Mouse (Mus musculus): Measurements from ENCODE around the gene Gm6176. TPM values are rescaled to one million over a fixed set of nuclear protein-coding genes. Genes with fewer than 3 reads are reported as not detected.

The Gm6176 gene
- total RNA-seq (2023), result not detected

DNA sequence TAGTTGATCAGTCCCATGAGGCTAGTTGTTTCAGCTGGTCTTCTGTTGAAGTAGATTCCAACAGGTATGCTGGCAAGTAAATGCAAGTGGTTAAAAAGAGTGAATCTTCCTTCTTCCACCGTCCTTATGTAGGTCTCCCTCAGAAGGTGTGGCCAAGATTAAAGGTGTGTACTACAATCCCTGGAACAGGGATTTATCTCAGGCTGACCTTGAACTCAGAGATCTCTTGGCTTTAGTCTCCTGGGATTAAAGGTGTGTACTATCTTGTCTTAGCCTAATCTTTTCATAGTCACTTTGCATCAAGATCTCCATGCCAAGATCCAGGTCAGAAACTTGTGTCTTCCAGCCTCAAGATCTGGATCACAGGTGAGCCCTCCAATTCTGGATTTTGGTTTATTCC, at the start of gene Gm6176:
TSS of gene Gm6176 (minus strand) at position 101 of the 400 bp plus-strand sequence.

DNA sequence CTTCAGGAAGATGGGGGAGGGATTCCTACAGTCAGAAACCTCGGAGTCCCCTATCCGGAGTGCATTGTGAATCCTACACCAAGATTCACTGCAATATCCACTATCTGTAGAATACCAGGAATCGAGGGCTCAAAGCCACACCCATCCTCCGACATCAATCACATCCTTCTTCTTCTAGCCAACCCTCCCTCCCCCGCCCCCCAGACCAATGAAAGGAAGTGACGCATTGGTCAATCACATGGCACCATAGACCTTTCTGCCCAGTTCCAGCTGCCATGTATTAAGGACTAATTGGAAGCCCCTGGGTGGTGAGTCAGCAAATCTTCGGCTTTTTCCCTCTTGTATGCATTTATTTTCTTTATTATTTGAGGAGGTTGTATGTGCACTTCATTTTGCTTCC, 12.7 kb upstream of the Gm6176 start, which contains the start of gene Vmn1r139:
TSS of gene Vmn1r139 (plus strand) at position 301 of the 400 bp plus-strand sequence.

DNA sequence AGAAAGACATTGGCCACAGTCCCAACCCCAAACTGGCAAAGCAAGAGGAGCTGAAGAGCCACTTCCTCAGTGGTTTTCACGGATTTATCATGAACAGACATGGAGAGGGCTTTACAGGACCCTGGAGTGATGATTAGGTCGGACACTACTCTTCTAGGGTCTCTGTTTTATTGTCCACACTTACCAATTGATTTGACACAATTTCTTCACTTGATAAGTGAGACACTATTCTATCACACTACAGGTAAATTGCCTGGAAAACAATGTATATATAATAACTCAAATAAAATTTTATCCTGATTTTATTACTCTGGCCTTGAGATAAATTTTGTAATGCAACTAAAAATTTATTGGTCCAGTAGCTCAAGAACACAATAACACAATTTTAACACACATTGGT, 27.3 kb downstream of the Gm6176 start, which contains the start of gene Vmn1r138:
TSS of gene Vmn1r138 (minus strand) at position 101 of the 400 bp plus-strand sequence.

Other genes with a start within 250 kb of the Gm6176 start
- gene Vmn1r135, start 224.0 kb downstream of the Gm6176 start, total RNA-seq (2023), result not detected
- not detected for gene Gm5725, start 212.0 kb downstream of the Gm6176 start, total RNA-seq (2023)
- not detected for gene Gm5891, start 135.0 kb downstream of the Gm6176 start, total RNA-seq (2023)
- gene Vmn1r137, start 61.7 kb downstream of the Gm6176 start, total RNA-seq (2023), result not detected
- not detected for gene Vmn1r138, start 27.4 kb downstream of the Gm6176 start, total RNA-seq (2023)
- gene Vmn1r139, start 12.8 kb upstream of the Gm6176 start, total RNA-seq (2023), result not detected
- gene Gm16451, start 61.9 kb upstream of the Gm6176 start, total RNA-seq (2023), result not detected
- not detected for gene Gm10666, start 78.4 kb upstream of the Gm6176 start, total RNA-seq (2023)
- not detected for gene Vmn1r142, start 107.7 kb upstream of the Gm6176 start, total RNA-seq (2023)
- not detected for gene Vmn1r143, start 133.1 kb upstream of the Gm6176 start, total RNA-seq (2023)
- not detected for gene Gm8653, start 145.0 kb upstream of the Gm6176 start, total RNA-seq (2023)
- gene Gm8453, start 173.2 kb upstream of the Gm6176 start, total RNA-seq (2023), result not detected

Data from CD4-positive naive resting alpha-beta T cell, adult 76 days (primary cell).